Mouse (Mus musculus) adrenal gland, adult 8-10 months (tissue): ENCODE measurements at regions not wholly inside any gene's neighbourhood (a gene's known extent, or its start where the extent isn't known, plus 50 kb on each side); places are given as distances from the start of the nearest gene placed in this dataset.

ENCODE experiments used
- DNase-seq: peaks from one replicate; pipeline ENCODE4 v3.0.0; 2022

DNA sequence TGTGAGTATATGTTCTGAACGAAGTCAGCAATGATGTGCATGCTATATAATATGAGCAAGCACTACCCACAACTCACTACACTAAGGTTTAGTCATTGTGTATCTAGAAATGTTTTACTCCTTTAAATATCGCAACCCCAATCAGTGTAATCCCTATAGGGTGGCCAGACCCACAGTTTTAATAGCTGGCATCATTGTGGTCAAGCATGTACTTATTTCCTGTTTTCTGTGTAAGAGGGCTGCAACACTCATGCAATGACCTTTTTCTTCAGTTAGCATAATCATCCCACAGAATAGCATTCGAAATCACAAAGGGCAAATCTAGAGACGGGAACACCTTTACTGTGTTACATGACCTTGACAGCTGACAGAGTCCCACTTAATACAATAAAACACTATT is 333.3 kb downstream of the Insc start:
- DNase-seq = no peak

DNA sequence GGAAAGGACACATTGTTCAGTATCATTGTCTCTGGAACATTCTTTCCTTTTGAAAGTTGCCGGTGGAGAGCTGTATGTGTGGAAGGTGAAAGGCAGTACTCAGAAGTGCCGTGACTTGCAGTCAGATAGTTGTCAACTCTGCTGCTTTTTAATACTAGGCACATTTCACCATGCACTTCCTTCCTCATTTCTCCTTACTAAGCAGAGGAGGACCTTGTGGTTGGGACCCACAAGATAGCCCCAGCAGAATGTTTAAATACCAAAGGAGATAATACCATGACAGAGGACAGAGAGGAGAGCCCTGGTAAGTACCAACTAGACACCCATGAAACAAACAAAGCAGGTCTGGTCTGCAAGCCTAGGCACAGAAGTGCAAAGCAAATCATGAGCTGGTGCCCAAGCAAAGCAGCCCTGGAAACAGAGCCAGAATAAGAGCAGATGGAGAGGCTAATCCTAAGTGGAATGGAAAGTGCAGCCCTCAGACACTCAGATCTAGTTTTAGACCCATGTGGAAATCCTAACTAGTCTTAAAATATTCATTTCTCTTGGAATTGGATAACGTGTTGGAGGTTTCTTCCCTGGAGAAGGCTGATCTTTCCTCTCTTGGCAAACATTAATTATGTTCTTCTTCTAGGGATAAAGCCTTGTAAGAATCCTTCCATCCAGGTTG is 341.4 kb downstream of the Insc start:
- no peak for DNase-seq

DNA sequence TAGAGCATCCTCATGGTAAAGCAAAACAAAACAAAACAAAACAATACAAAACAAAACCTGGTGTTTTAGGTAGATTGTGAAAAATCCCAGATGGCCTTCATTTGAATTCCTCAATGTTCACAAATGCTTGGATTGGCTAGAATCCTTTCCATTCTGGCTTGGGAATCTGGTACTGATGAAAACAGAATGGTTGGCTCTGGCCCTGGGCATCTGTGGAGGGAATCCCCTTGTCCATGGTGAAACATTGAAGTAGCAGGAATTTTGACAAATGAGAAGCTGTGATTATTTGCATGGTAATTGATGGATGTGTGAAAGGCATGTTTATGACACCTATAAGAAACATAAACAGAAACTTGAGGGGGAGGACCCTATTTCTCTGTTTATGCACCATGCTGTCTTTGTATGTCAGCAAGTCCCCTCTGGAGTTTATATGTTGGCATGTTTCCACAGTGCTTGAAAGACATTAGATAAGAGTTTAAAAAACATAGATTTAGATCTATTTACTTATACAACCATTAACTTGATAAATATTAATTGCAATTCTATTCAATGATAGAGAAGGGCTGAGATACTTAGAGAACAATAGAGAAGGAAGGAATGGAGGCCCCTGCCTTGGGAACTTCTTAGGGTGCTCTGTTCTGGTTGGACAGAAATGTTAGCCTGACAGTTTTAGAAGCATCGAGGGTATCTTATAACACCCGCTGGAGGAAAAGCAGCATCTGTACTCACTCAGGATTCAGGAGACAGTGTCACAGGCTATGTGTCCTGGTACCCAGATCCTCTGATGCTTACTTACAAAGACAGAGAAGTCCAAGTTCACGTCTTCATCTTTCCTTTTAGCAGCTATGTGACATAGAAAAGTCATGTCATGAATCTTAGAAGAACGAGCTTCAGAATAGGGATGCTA is 343.3 kb downstream of the Insc start:
- DNase-seq = no peak

DNA sequence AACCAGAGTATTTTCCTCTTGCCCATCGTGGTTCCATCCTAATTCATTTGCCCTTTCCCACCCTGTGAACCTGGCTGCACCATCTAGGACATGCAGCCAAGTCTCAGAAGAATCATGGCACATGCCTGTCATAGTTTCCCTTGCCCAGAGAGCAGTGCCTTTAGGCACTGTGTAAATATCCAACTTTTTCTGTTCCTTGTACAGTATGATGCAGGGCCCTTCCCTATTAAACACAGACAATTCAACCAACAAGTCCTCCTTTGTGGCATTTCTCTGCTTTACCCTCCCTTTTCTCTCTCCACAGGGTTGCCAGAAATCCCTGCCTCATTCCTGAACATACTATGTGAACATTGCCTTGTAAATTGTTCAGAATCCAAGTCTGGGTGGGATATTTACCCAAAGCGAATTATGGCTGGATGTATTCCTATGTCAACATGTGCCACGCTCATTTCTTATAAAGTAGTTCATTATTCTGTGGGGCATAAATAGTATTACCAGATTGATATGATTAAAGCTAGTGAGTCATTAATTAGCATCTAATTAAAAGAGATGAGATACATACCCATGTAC is 349.1 kb downstream of the Insc start:
- DNase-seq = no peak

DNA sequence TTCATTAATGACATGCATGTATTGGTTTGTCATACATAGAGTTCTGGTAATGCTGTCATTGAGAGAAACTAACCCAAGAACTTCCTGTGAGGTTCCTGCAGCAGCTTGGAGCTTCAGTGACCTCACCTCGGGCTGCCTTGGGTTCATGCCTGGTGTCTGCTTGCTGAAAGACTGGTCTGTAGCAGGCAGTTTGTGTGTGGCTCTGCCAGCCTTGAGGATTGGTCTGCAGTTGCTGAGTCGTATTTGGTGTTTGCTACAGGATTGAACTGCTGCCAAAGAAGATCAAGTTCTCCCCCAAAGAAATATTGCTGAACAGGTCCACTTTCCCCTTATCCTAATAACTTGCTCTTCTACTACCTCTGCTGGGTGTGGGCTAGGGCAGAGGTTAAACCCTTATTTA is 362.5 kb downstream of the Insc start:
- DNase-seq = no peak

DNA sequence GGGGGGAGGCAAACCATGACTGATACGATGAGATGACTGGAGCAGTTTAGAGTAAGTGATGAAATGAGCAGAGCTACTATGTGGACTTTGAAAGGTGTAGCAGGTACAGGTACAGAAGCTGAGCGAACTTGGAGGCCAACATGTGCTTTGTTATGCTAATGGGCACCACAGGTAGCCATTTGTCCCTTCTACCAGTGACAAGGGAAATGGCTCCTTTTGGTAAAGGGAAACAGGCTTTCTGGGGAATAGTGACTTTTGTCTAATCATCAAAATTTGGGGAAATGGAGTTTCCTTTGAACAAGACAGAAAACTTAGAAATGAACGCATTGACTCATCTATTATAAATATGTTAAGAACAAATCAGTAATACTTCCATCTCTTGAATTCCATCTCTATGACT is 368.8 kb downstream of the Insc start:
- no peak for DNase-seq

DNA sequence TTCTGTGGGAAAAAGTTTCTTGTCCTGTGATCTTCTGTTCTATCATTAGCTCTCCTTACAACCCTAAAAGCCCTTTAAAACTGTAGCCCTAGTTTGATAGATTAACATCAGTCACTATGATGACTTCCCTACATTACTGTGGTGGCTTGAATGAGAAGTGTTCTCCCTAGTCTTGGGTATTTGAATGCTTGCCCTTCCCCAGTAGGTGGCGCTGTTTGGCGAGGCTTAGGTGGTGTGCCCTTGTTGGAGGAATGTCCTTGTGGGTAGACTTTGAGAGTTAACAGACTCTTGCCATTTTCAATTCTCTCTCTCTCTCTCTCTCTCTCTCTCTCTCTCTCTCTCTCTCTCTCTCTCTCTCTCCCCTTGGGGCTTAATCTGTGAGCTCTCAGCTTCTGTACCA is 379.8 kb downstream of the Insc start:
- no peak for DNase-seq

DNA sequence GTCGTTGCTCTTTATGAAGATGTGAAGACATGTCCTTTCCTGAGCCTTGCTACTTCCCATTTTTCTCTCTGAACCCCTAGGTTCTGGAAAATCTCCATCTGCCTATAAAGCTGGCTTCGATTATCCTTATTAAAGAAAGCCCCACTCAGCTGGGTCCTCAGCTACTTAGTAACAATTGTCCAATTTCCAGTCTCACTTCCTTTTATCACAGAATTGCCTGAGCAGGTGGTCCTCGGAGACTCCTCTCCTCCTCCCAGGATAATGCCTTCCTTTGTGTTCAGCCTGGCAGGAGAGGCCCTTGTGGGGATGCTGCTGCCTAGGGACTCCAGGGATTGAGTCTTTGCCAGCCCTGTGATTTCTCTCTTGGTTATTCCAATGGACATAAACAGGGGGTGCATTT is 385.5 kb downstream of the Insc start:
- DNase-seq = no peak

DNA sequence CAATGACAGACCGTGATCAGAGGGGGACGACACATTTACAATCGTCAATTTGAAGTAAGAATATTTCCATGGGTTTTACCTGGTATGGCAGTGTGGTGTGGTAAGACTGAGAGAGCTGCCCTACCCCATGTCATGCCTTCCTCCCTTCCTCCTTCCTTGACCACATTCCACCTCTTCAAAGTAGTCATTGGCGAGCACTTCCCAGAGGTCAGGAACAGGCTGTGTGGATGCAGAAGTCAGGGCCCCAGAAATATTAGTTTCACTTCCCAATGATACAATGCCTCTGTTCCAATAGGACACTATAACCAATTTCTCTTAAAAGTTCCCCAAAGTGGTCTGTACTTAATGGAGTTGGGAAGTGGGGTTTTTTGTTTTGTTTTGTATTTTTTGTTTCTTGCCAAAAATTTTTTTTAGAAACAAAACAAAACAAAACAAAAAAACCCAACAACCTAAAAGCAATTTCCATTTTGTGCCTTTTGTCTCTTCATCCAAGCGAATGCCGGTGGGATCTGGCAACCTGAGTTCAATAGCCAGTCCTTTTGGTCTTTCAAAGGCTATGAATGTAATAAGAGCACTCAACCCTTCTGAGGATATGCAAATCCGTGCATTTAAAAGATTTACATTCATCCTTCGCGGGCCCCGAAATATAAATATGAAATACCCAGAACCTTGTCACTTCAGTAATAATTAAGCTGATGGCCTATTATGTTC is 387.9 kb downstream of the Insc start:
- DNase-seq = no peak

DNA sequence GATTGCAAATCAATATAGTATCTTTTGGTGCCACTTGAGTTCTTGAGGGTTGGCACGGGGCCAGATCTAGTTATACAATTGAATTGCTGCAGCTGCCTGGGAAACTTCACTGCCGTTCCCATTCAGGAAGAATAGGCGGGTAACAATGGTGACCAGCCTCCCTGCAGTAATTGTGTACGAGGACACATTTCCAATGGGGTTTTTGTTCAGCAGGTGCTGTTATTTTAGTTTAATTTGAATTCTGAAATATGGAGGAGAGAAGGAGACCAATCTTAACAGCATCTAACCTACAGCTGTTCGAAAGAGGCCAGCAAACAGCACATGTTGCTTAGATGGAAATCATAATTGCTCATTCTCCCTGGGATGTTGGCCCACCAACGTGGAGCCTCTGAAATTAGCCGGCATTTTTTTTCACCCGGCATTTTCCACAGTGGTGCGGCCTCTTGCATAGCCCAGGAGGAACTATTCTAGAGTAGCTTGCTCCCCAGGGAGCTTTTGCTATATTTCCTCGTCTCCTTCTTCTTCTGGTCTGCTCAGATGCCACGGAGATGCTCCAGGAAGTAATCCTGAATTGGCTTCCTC is 388.6 kb downstream of the Insc start:
- DNase-seq = no peak

DNA sequence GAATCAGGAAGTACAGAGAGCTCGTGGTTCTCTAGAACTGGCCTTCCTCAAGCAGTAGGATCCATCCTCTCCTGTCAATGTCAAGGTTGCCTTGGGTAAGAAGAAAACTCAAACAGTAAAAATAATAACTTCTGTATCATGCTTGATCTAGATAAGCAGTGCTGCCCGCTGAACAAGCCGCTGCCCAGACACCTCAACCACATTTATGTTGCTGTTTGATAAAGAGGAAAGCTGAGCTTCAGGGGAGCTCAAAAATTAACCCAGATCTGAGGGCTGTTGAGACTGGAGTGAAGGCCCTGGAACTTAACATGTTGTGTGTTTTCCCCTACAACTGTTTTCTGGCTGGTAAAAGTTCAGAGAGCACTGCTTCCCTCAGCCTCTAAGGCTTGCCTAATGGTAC is 389.1 kb downstream of the Insc start:
- no peak for DNase-seq

DNA sequence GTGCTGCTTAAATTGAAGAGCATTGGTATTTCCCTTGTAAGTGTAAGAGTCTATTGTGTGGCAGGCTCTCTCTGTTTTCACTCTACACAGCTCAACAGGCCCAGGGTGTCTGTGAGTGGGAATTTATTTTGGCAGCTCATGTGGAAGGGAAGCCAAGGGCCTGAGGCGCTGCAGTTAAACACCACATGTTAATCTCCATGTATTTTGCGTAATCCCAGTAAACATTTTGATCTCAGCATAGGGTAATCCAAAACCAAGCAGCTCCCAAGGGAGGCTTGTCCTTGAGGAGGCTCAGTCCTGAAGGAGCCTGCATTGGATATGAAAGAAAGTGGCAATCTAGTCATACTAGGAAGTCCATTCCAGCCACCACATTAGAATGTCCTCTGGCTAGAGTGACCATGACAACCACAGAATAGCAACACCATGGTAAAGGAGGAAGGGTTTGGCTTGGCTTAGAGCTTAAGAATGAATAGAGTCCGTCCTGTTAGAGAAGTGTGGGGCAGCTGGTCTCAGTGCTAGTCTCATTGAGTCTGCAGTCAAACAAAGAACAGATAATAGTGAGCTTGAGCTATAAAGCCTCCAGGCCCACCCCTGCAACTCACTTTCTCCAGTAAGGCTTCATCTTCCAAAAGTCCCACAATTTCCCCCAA is 391.6 kb downstream of the Insc start:
- no peak for DNase-seq

DNA sequence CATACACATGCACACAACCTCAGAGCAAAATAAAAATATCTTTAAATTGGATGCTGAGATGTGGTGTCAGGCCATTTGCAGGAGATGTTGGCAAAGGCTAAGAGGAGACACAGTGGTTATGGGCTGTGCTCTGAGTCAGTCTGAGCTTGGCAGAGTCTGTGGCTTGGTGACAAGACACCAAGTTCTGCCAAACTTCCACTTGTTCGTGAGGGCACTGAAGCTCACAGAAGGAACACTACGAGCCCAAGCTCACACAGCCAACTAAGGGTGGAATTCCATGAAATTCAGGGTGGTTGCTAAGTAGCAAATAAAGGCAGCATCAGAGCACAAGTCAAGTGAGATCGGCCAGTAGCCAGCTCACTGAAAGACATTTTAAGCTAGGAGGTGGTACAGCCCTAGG is 396.8 kb downstream of the Insc start:
- no peak for DNase-seq

DNA sequence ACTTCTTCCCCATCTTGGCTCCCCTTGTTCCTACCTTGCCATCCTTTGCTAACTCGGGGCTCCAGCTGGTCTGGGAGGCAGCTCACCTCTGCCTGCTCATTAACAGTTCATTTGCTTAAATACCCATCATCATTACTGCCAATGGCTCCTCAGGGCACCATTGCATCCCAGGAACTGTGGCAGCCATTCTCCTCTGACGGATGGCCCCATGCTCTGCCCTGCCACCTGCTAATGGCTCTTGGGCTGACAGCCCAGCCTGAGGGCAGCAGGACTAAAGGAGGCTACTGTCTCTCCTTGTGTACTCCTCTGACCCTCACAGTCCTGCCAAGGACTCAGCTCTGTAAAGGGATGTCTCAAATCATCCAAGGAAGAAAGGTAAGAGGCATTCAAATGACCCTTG is 398.7 kb downstream of the Insc start:
- no peak for DNase-seq

DNA sequence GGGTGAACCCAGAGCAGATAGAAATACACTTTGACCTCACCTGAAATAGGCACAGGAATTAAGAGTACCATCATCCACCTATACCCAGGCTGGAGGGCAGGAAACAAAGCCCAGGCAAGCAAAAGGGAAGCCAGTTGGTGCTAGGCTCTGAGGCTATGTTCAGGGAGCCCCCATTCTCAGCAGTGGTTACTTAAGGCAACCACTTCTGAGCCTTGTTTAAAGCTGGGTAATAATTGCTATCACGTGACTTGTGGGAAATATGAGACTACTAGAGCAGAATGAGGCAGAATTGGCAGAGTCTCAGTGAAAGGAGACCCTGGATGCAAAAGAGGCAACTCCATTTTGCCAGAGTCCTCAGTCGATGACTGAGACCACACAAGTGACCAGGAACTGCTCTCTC is 401.5 kb downstream of the Insc start:
- DNase-seq = no peak

DNA sequence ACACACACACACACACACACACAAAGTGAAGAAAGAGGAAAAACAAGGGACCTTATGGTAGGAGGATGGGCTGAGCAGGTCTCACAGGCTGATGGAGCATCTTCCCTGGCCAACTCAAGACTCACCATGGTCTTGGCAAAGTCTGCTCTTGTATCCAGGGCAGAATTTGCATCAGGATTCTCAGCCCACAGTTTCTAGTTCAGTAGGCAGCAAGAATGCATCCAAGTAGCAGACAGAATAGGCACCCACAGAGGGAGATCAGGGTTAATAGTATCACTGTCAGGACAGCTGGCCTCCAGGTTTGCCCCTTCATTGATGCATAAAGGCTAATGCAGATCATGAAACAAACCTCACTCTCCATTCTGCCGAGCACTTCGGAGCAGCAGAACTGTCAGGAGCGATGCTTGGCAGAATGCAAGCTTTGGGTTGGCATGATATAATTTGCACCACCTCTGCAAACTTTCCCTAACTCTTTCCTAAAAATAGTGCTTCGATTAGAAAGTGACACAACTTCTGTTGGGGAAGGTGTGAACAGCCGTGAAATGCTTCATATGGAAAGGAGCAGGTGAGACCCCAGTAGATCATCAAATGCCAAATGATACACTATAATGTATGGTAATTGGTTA is 404.0 kb downstream of the Insc start:
- DNase-seq = no peak

DNA sequence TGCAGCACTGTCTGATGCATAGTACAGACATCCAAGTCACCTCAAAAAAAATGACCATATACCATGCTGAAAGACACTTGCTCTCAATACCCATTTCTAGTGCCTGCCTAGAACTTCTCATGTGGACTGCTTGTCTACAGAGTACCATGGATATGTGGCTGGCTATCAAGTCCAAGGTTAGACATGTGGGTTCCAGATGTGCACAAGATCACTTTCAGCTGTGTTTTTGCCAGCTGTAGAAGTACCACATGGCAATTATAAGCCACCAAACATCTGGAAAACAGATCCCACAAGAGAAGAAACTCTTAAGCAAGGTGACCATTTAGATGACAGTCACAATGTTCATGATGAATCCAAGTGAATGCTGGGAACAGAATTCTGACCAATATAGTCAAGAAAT is 409.8 kb downstream of the Insc start:
- DNase-seq = no peak

DNA sequence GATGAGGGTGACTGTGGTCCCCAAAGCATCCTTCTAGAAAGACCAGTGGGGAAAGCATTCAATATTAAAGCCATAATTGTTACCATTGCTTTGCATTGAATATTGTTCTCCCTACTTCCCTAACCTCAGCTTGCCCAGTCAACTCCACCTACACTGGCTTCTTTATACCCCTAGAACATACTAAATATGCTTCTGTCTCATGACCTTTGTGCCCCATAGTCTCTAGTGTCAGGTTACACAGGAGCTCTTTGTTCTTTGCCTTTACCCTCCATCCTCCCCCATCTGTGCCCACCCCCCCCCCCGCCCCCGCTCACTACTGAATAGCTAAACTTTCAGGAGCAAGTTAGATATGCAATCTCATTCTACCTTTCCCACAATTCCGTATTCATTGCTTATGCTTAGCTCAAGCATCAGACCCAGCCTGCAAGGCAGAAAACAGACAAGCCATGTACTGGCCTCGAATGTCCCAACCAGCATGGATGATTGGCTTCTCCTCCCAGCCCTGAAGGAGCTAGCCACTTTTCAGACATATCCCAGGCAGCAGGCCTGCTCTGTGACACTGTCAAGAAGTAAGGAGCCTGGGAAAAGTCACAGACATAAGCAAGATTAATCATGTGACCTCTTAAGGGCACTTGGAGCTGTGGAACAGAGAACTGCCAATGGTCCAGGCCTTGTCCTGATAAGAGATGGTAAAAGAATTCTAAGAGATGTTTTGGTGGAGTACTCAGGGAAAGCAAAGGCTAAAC is 410.4 kb downstream of the Insc start:
- DNase-seq = no peak

DNA sequence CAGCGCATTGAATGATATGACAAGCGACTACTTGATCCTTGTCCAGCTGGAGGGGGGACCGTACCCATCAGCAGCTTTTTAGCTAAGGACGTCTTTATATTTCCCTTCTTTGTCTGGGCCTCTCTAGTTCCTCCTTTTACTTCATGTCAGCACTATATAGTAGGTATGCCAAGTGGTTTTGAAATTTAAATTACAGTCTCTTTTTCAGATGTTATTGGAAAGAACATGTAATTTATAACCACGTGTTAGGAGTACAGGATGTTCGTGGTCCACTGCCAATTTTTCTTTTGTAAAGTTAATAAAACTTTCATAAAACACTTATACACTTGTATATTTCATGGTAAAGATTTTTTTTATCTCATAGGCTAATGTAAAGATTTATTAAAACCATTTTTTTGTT is 426.5 kb downstream of the Insc start:
- DNase-seq = no peak

DNA sequence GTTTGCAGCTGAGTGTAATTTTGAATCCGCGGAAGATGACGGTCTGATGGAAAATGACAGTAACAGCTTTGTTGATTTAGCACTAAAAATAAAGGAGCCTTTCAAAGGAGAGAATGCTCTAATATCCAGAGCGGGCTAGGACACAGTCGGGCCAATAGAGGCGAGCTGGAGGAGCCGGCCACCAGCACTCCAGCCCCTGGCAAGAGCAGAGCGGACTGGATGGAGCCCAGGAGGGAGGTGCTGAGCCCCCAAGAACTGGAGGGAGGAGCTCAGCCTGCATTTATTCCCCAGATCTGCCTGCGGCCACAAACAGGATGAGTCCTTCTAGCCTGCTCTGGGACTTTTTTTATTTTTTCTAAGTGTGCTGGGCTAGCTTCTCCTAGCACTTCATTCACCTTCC is 426.9 kb downstream of the Insc start:
- DNase-seq = no peak

DNA sequence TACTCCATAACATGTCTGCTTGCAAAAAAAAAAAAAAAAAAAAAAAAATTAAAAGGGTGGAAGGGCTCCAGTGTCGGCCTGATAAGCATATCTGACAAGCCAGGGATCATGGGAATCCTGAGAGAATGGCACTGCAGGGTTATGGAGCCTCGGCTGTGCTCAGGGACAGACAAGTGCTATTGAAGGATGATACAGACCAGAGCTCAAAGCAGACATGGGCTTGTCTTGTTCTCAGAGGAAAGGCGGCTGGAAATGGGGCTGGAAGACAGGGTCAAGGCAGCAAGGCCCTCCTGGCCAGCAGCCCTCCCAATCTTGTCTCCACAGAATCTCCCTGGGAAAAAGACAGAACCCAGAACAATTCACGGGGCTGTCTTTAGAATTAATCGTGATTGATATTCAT is 449.0 kb downstream of the Insc start:
- DNase-seq = no peak
